Mouse (Mus musculus) brain, embryonic 14.5 days (tissue): ENCODE results near the gene Gm43064.
"Not testable (repeated sequence)": the region's sequence is repeated elsewhere in the genome, so short reads cannot be mapped to it uniquely, and the experiment has no call there.

ENCODE experiments used
- CTCF ChIP-seq: fragments of 200-500 bp; IDR thresholded peaks from 2 replicates; pipeline ENCODE4 v1.5.1; 2012; ENCODE audit warnings: inconsistent platforms, mild to moderate bottlenecking, moderate library complexity, borderline replicate concordance; ENCODE audit not compliant: insufficient read depth, insufficient read length; ENCODE audit errors: extremely low read depth
- POLR2A ChIP-seq: fragments of 200-500 bp; IDR thresholded peaks from 2 replicates; pipeline ENCODE4 v1.6.1; 2012; ENCODE audit warnings: mild to moderate bottlenecking, inconsistent platforms, borderline replicate concordance; ENCODE audit not compliant: poor library complexity, insufficient read depth, insufficient read length, severe bottlenecking; ENCODE audit errors: extremely low read depth

- not testable (repeated sequence) for TF ChIP-seq CTCF, POLR2A
These were observed 21.3 kb downstream of the Gm43064 start for GRCm38 (mm10) chr3:103830681-103831080.
